Mouse (Mus musculus): ENCODE data around the gene Gadd45b. TPM values are rescaled to one million over a fixed set of nuclear protein-coding genes. Genes with fewer than 3 reads are reported as not detected.

Gadd45b gene
- polyA plus RNA-seq, 1 experiment from 2014 or later = 1.6 TPM

Other genes starting within 250 kb of the Gadd45b start
- 43.9 and 45.3 TPM in 2 replicates for gene Mob3a, start 228.1 kb upstream of the Gadd45b start, polyA plus RNA-seq (2016; fragmentation: Nextera tagmentation; extraction: Ambion mirVana)
- gene Izumo4, start 227.9 kb upstream of the Gadd45b start, polyA plus RNA-seq (2016; fragmentation: Nextera tagmentation; extraction: Ambion mirVana) = 10.1 and 10.6 TPM in 2 replicates
- gene Ap3d1, start 187.8 kb upstream of the Gadd45b start, polyA plus RNA-seq (2016; fragmentation: Nextera tagmentation; extraction: Ambion mirVana) = 36.5 and 38.2 TPM in 2 replicates
- 15.7 TPM in 2 replicates for gene Dot1l, start 174.9 kb upstream of the Gadd45b start, polyA plus RNA-seq (2016; fragmentation: Nextera tagmentation; extraction: Ambion mirVana)
- 53.5 and 54.1 TPM in 2 replicates for gene Sf3a2, start 131.9 kb upstream of the Gadd45b start, polyA plus RNA-seq (2016; fragmentation: Nextera tagmentation; extraction: Ambion mirVana)
- gene Plekhj1, start 131.4 kb upstream of the Gadd45b start, polyA plus RNA-seq (2016; fragmentation: Nextera tagmentation; extraction: Ambion mirVana) = 134 and 137 TPM in 2 replicates
- 0.07 TPM in 1 of 2 replicates, not detected in the other for gene Amh, start 124.8 kb upstream of the Gadd45b start, polyA plus RNA-seq (2016; fragmentation: Nextera tagmentation; extraction: Ambion mirVana)
- 0.18 and 0.46 TPM in 2 replicates for gene Jsrp1, start 116.6 kb upstream of the Gadd45b start, polyA plus RNA-seq (2016; fragmentation: Nextera tagmentation; extraction: Ambion mirVana)
- 1,528 and 1,635 TPM in 2 replicates for gene Oaz1, start 103.4 kb upstream of the Gadd45b start, polyA plus RNA-seq (2016; fragmentation: Nextera tagmentation; extraction: Ambion mirVana)
- gene Lingo3, start 86.0 kb upstream of the Gadd45b start, polyA plus RNA-seq (2016; fragmentation: Nextera tagmentation; extraction: Ambion mirVana) = not detected in 2 replicates
- 235 and 245 TPM in 2 replicates for gene Lsm7, start 74.9 kb upstream of the Gadd45b start, polyA plus RNA-seq (2016; fragmentation: Nextera tagmentation; extraction: Ambion mirVana)
- 66.1 and 70.5 TPM in 2 replicates for gene Sppl2b, start 74.8 kb upstream of the Gadd45b start, polyA plus RNA-seq (2016; fragmentation: Nextera tagmentation; extraction: Ambion mirVana)
- 0.04 and 0.05 TPM in 2 replicates for gene Tmprss9, start 58.2 kb upstream of the Gadd45b start, polyA plus RNA-seq (2016; fragmentation: Nextera tagmentation; extraction: Ambion mirVana)
- gene Timm13, start 29.1 kb upstream of the Gadd45b start, polyA plus RNA-seq (2016; fragmentation: Nextera tagmentation; extraction: Ambion mirVana) = 271 and 301 TPM in 2 replicates
- gene Lmnb2, start 11.8 kb upstream of the Gadd45b start, polyA plus RNA-seq (2016; fragmentation: Nextera tagmentation; extraction: Ambion mirVana) = 23.1 and 23.6 TPM in 2 replicates
- 0.80 and 0.81 TPM in 2 replicates for gene Gng7, start 84.9 kb downstream of the Gadd45b start, polyA plus RNA-seq (2016; fragmentation: Nextera tagmentation; extraction: Ambion mirVana)
- gene Diras1, start 95.6 kb downstream of the Gadd45b start, polyA plus RNA-seq (2016; fragmentation: Nextera tagmentation; extraction: Ambion mirVana) = not detected in 2 replicates
- 7.1 and 7.9 TPM in 2 replicates for gene Slc39a3, start 107.4 kb downstream of the Gadd45b start, polyA plus RNA-seq (2016; fragmentation: Nextera tagmentation; extraction: Ambion mirVana)
- gene Sgta, start 130.1 kb downstream of the Gadd45b start, polyA plus RNA-seq (2016; fragmentation: Nextera tagmentation; extraction: Ambion mirVana) = 89.2 and 91.3 TPM in 2 replicates
- 48.5 and 50.8 TPM in 2 replicates for gene Thop1, start 140.0 kb downstream of the Gadd45b start, polyA plus RNA-seq (2016; fragmentation: Nextera tagmentation; extraction: Ambion mirVana)
- 17.3 and 17.8 TPM in 2 replicates for gene Creb3l3, start 168.8 kb downstream of the Gadd45b start, polyA plus RNA-seq (2016; fragmentation: Nextera tagmentation; extraction: Ambion mirVana)
- 167 and 168 TPM in 2 replicates for gene Map2k2, start 175.8 kb downstream of the Gadd45b start, polyA plus RNA-seq (2016; fragmentation: Nextera tagmentation; extraction: Ambion mirVana)
- 74.0 and 76.0 TPM in 2 replicates for gene Zbtb7a, start 205.1 kb downstream of the Gadd45b start, polyA plus RNA-seq (2016; fragmentation: Nextera tagmentation; extraction: Ambion mirVana)
- gene Pias4, start 237.8 kb downstream of the Gadd45b start, polyA plus RNA-seq (2016; fragmentation: Nextera tagmentation; extraction: Ambion mirVana) = 28.9 and 29.7 TPM in 2 replicates
- gene Eef2, start 246.6 kb downstream of the Gadd45b start, polyA plus RNA-seq (2016; fragmentation: Nextera tagmentation; extraction: Ambion mirVana) = 440 and 450 TPM in 2 replicates

Measured in liver, embryonic 12.5 days (tissue).